9 mouse cellular contexts compared by ENCODE assay signal in the genomic region with DNA sequence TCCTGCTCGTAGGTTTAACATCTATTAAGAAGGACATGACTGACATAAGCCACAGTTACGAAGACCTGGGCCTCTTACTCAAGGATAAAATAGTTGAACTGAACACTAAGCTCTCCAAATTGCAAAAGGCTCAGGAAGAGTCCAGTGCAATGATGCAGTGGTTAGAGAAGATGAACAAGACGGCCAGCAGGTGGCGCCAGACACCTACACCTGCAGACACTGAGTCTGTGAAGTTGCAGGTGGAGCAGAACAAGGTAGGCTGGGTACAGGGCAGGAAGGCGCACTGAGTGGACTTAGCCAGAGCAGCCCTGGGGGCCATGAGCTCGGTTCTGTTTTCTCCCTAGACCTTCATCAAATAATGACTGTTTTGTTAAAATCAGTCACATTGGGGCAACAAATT.
DNase-seq lines count a peak whose midpoint lies in the region; ATAC-seq lines count a peak whose summit lies in the region.
"Had no signal": no experiment of that assay in that cellular context is flagged by ENCODE, and none has a peak within 500 bp of the region (broad histone marks: within the 10 kb centered on the region; RNA-seq: fewer than 3 reads in every experiment).

No protein-coding gene starts in this region.

- H3K27me3 ChIP-seq in embryonic facial prominence, embryonic 12.5 days = no peaks in the 10 kb centered on the region
- no peaks in the 10 kb centered on the region for H3K27me3 ChIP-seq in heart, embryonic 14.5 days (ENCODE audit: control insufficient read depth, insufficient read depth, low read length)
- no peaks in the 10 kb centered on the region for H3K27me3 ChIP-seq in liver, embryonic 12.5 days (replicated peaks)
- no peaks in the 10 kb centered on the region for H3K27me3 ChIP-seq in neural tube, embryonic 12.5 days (replicated peaks)
- no peaks in the 10 kb centered on the region for H3K27me3 ChIP-seq in stomach, embryonic 16.5 days (ENCODE audit: control insufficient read depth, insufficient read depth, low read length)
- H3K27me3 ChIP-seq: embryonic facial prominence, embryonic 15.5 days had no signal

- no peaks in the 10 kb centered on the region for H3K9me3 ChIP-seq in embryonic facial prominence, embryonic 12.5 days
- H3K9me3 ChIP-seq in heart, embryonic 14.5 days (ENCODE audit: control insufficient read depth, low read length) = no peaks in the 10 kb centered on the region
- no peaks in the 10 kb centered on the region for H3K9me3 ChIP-seq in liver, embryonic 12.5 days (replicated peaks)
- H3K9me3 ChIP-seq in neural tube, embryonic 12.5 days = no peaks in the 10 kb centered on the region
- no peaks in the 10 kb centered on the region for H3K9me3 ChIP-seq in stomach, embryonic 16.5 days (replicated peaks; ENCODE audit: control insufficient read depth, low read length)
- H3K9me3 ChIP-seq: embryonic facial prominence, embryonic 15.5 days had no signal

- no peak overlapping the region for H3K9ac ChIP-seq in embryonic facial prominence, embryonic 12.5 days
- H3K9ac ChIP-seq in heart, embryonic 14.5 days (ENCODE audit: low read length) = no peak overlapping the region
- H3K9ac ChIP-seq in liver, embryonic 12.5 days = no peak overlapping the region
- no peak overlapping the region for H3K9ac ChIP-seq in neural tube, embryonic 12.5 days
- H3K9ac ChIP-seq in stomach, embryonic 16.5 days (ENCODE audit: low read length) = no peak overlapping the region
- H3K9ac ChIP-seq: embryonic facial prominence, embryonic 15.5 days had no signal

- H3K4me1 ChIP-seq in embryonic facial prominence, embryonic 12.5 days = no peaks in the 10 kb centered on the region
- H3K4me1 ChIP-seq in heart, embryonic 14.5 days (ENCODE audit: control insufficient read depth in 2 of 2, insufficient read depth in 2 of 2, low read length in 2 of 2) = no peaks in the 10 kb centered on the region
- no peaks in the 10 kb centered on the region for H3K4me1 ChIP-seq in liver, embryonic 12.5 days
- no peaks in the 10 kb centered on the region for H3K4me1 ChIP-seq in neural tube, embryonic 12.5 days
- no peaks in the 10 kb centered on the region for H3K4me1 ChIP-seq in stomach, embryonic 16.5 days (ENCODE audit: control insufficient read depth, insufficient read depth, low read length)
- H3K4me1 ChIP-seq: embryonic facial prominence, embryonic 15.5 days had no signal

- no peak overlapping the region for H3K4me2 ChIP-seq in embryonic facial prominence, embryonic 12.5 days (replicated peaks)
- no peak overlapping the region for H3K4me2 ChIP-seq in heart, embryonic 14.5 days (ENCODE audit: low read length)
- no peak overlapping the region for H3K4me2 ChIP-seq in liver, embryonic 12.5 days
- H3K4me2 ChIP-seq in neural tube, embryonic 12.5 days (replicated peaks) = no peak overlapping the region
- no peak overlapping the region for H3K4me2 ChIP-seq in stomach, embryonic 16.5 days (ENCODE audit: low read depth, low read length)
- H3K4me2 ChIP-seq: embryonic facial prominence, embryonic 15.5 days had no signal

- peak; percentile 72; the same call in 1 of the 2 replicates for ATAC-seq in embryonic facial prominence, embryonic 12.5 days (ENCODE audit: insufficient number of reproducible peaks, insufficient read depth, low FRiP score, low TSS enrichment)
- ATAC-seq in heart, embryonic 14.5 days (ENCODE audit: insufficient number of reproducible peaks, insufficient read depth, low FRiP score, low read depth) = peak; percentile 47; the same call in 1 of the 2 replicates
- peak; percentile 64 for ATAC-seq in liver, embryonic 12.5 days
- ATAC-seq in neural tube, embryonic 12.5 days (ENCODE audit: low FRiP score, low read depth) = peak; percentile 58; the same call in 1 of the 2 replicates
- peak; percentile 82 for ATAC-seq in stomach, embryonic 16.5 days (ENCODE audit: insufficient read depth, low FRiP score)

- H3K27ac ChIP-seq in embryonic facial prominence, embryonic 12.5 days = no peak overlapping the region
- no peak overlapping the region for H3K27ac ChIP-seq in heart, embryonic 14.5 days (replicated peaks in 1 of 2; ENCODE audit: control insufficient read depth in 1 of 2, insufficient read depth in 1 of 2, low read depth in 2 of 2, low read length in 2 of 2)
- H3K27ac ChIP-seq in liver, embryonic 12.5 days = no peak overlapping the region
- no peak overlapping the region for H3K27ac ChIP-seq in neural tube, embryonic 12.5 days
- no peak overlapping the region for H3K27ac ChIP-seq in stomach, embryonic 16.5 days (ENCODE audit: low read length)
- H3K27ac ChIP-seq: embryonic facial prominence, embryonic 15.5 days had no signal

- H3K4me3 ChIP-seq in embryonic facial prominence, embryonic 12.5 days = no peak overlapping the region
- H3K4me3 ChIP-seq in heart, embryonic 14.5 days (ENCODE audit: control insufficient read depth in 1 of 2, insufficient read depth in 1 of 2, low read depth in 1 of 2, low read length in 2 of 2) = no peak overlapping the region
- H3K4me3 ChIP-seq in liver, embryonic 12.5 days = no peak overlapping the region
- no peak overlapping the region for H3K4me3 ChIP-seq in neural tube, embryonic 12.5 days
- no peak overlapping the region for H3K4me3 ChIP-seq in stomach, embryonic 16.5 days (replicated peaks; ENCODE audit: low read length)
- H3K4me3 ChIP-seq: embryonic facial prominence, embryonic 15.5 days had no signal

- 26% methylated on average over 6 of the region's 6 CpGs for WGBS in embryonic facial prominence, embryonic 12.5 days
- WGBS in heart, embryonic 14.5 days = 32% methylated on average over 6 of the region's 6 CpGs
- WGBS in liver, embryonic 12.5 days (ENCODE audit: insufficient replicate concordance) = 24% methylated on average over 6 of the region's 6 CpGs
- 43% methylated on average over 6 of the region's 6 CpGs for WGBS in neural tube, embryonic 12.5 days
- 24% methylated on average over 6 of the region's 6 CpGs for WGBS in stomach, embryonic 16.5 days

- peak; percentile 86 for DNase-seq in B cell, adult 2 months
- peak; percentile 79 for DNase-seq in adrenal gland, postnatal 25 days
- DNase-seq in kidney, postnatal 10 days = peak; percentile 88

- peaks cover 14% of the 10 kb centered on the region for H3K36me3 ChIP-seq in embryonic facial prominence, embryonic 12.5 days
- H3K36me3 ChIP-seq in heart, embryonic 14.5 days (ENCODE audit: control insufficient read depth, insufficient read depth, low read length) = peaks cover 84% of the 10 kb centered on the region
- peaks cover 4% of the 10 kb centered on the region; the same call in 1 of the 2 replicates for H3K36me3 ChIP-seq in liver, embryonic 12.5 days
- peaks cover 47% of the 10 kb centered on the region for H3K36me3 ChIP-seq in neural tube, embryonic 12.5 days
- no peaks in the 10 kb centered on the region; the same call in 1 of the 2 replicates for H3K36me3 ChIP-seq in stomach, embryonic 16.5 days (ENCODE audit: control insufficient read depth, insufficient read depth, low read length)
